Mouse (Mus musculus): ENCODE results near the gene Gstz1.

The Gstz1 gene

GRCm38 (mm10) chr12:87142156-87142555, 4.8 kb upstream of the Gstz1 start:
- TF ChIP-seq GATA4 (IDR thresholded peaks at IDR 0.05; ENCODE audit: insufficient replicate concordance, low read length), result no peak

DNA sequence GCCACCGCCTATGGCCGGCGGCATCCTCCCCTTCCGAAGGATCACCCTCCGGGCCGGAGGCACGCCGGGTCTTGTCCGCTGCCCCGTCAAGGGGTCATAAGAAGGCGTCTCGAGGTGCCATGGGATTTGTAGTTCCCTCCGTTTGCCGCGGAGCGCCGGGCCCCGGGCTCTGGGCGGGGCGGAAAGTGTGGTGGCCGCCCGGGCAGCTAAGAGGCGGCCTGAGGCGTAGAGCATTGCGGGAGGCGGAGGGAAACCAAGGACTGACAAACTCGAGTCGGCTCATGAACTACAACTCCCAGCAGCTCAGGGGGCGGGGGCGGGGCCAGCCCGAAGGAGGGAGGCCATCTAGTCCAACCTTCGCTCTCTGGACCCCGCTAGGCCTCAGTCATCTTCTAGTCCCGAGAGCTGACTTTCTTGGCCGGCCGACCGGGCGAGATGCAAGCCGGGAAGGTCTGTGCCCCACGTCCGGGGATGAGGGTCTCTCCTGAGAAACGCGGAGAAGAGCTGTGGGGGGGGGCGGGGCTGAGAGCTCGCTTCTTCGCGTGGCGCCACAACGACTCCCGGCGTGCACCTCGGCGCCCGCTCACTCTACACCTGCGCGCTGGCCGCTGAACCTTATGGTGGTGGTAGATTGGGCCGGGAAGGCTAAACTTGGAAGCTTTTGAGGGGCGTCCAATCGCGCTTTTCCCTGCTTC, 577 bp downstream of the Gstz1 start, which contains the start of gene Pomt2:
Pomt2 (minus strand) TSS at position 574 of the 695 bp plus-strand sequence.
- TF ChIP-seq GATA4 (IDR thresholded peaks at IDR 0.05; ENCODE audit: insufficient replicate concordance, low read length), result no peak

GRCm38 (mm10) chr12:87148136-87148535, 1.2 kb downstream of the Gstz1 start:
- TF ChIP-seq GATA4 (IDR thresholded peaks at IDR 0.05; ENCODE audit: insufficient replicate concordance, low read length), result no peak

DNA sequence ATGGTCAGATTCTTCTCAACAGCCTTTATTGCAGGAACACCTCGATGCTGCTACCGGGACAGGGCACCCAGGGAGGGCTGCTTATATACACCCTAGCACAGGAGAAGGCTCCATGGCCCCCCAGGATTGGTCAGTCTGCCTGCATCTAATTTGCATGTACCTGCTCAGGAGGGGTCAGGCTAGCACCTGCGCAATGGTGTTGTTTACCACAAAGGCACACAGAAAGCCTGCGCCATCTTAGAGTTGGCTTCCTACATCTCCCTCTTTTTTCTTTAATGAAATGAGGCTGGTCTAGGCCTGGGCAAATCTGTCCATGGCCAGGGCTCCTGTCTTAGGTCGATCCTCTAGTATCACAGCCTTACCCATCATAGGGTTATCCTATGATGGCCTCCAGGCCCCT, 2.5 kb downstream of the Gstz1 start:
- TF ChIP-seq GATA4 (IDR thresholded peaks at IDR 0.05; ENCODE audit: insufficient replicate concordance, low read length), result no peak

DNA sequence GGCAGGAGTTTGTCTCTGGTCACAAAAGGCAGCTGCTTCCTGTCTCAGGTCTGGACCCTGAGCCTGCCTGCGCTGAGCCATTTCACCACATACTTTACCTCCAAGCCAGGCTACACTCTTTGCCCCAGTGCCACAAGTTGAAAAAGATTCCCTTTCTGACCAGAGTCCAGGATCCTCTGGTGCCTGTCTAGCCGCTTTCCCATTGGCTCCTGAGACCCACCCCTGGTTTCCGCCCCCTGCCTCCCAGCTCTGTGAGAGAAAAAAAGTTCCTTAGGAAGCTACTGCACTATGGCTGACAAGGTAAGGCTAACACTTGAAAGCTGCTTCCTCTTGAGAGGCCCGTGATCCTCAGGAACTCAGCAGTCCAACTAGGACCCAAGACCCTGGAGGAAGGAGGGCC, 10.4 kb downstream of the Gstz1 start:
- TF ChIP-seq GATA4 (IDR thresholded peaks at IDR 0.05; ENCODE audit: insufficient replicate concordance, low read length), result no peak

GRCm38 (mm10) chr12:87158099-87158498, 11.1 kb downstream of the Gstz1 start:
- peak; percentile 95 for TF ChIP-seq GATA4 (IDR thresholded peaks at IDR 0.05; ENCODE audit: insufficient replicate concordance, low read length)

- no peak for TF ChIP-seq GATA4 (IDR thresholded peaks at IDR 0.05; ENCODE audit: insufficient replicate concordance, low read length)
These were observed 13.3 kb downstream of the Gstz1 start for GRCm38 (mm10) chr12:87160310-87160709.

- TF ChIP-seq GATA4 (IDR thresholded peaks at IDR 0.05; ENCODE audit: insufficient replicate concordance, low read length), result no peak
These were observed 13.8 kb downstream of the Gstz1 start for GRCm38 (mm10) chr12:87160815-87161214.

- no peak for TF ChIP-seq GATA4 (IDR thresholded peaks at IDR 0.05; ENCODE audit: insufficient replicate concordance, low read length)
These were observed 28.4 kb downstream of the Gstz1 start for GRCm38 (mm10) chr12:87175194-87175946.

DNA sequence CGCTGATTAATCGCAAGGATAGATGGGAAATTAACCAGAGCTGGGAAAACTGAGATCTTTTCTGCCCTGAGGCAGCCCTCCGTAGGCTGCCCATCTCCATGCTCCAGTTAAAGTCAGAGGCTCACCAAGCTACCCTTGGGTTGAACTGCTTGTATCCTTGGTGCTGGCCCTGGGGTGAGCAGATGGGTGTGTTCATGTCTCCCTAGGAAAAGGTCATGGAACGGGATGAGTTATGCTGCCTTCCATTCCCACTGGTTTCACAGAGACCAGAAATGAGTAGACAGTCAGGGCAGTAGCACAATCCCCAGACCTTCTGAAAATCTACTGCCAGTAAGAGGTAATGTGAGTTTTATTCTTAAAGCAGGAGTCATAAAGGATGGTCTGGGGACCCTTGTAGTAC, 30.7 kb downstream of the Gstz1 start:
- no peak for TF ChIP-seq GATA4 (IDR thresholded peaks at IDR 0.05; ENCODE audit: insufficient replicate concordance, low read length)

DNA sequence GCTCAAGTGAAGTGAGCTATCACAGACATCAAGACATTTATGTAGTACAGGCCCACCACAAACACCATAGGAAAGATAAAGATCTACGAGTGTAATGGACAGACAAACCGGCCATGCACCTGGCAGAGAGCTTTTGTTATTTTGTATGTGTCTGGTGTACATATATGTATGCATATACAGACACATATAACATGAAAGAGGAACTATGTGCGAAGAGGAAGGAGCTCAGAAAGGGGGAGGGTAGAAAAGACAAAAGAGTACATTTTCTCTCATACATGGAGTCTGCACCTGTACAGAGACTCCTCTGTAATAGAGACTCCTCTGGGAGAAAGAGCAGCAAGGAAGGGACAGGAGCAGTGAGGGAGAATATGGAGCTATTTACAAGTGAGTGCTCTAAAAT, 46.0 kb downstream of the Gstz1 start:
- TF ChIP-seq GATA4 (IDR thresholded peaks at IDR 0.05; ENCODE audit: insufficient replicate concordance, low read length), result no peak

DNA sequence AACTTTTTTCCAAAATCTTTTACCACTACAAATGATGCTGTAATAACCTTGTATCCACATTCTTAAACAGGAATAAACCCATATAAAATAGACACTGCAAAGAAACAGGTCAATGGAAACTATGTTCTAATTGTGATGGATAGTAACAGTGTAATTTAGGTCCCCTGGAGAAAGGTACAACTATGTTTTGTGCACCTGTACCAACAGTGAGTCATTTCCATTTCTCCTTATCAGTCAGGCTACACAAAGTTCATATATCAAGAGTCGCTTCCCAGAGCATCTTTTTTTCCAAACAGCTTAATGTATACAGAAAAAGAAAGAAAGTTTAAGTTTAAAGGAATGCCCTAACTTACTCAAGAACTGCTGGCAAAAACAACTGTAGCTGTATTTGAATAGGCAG, 48.1 kb downstream of the Gstz1 start:
- TF ChIP-seq GATA4 (IDR thresholded peaks at IDR 0.05; ENCODE audit: insufficient replicate concordance, low read length), result no peak

- no peak for TF ChIP-seq GATA4 (IDR thresholded peaks at IDR 0.05; ENCODE audit: insufficient replicate concordance, low read length)
These were observed 49.3 kb downstream of the Gstz1 start for GRCm38 (mm10) chr12:87196310-87196709.

DNA sequence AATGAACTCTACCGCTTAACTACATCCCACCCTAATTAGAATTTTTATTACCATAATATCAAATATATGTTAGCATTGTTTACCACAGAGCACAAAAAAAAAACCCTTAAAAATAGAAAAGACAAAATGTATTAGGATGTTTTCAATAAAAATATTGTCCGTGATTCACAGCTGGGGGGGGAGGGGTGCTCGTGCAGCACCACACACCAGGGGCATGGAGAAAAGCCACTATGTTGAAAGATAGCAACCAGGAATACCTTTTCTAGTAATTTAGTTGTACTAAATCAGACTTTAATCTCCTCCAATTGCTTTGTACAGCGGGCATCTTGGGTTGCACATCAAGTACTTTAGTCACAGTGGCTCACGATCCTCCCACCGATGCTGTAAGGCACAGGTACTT, 51.8 kb downstream of the Gstz1 start:
- no peak for TF ChIP-seq GATA4 (IDR thresholded peaks at IDR 0.05; ENCODE audit: insufficient replicate concordance, low read length)

- TF ChIP-seq GATA4 (IDR thresholded peaks at IDR 0.05; ENCODE audit: insufficient replicate concordance, low read length), result no peak
These were observed 52.4 kb downstream of the Gstz1 start, which contains the start of gene Samd15 for GRCm38 (mm10) chr12:87199206-87199972. Gene Samd15, plus strand, starts transcription at chr12:87199723.
